Mouse (Mus musculus) intestine, embryonic 16.5 days (tissue): ENCODE results near the gene Pdzrn4. TPM values are rescaled to one million over a fixed set of nuclear protein-coding genes. Genes with fewer than 3 reads are reported as not detected.

Experiments
- ATAC-seq: fragments of 200-750 bp; cut with Nextera tagmentation; 2 replicates; pipeline ENCODE4 v1.8.0; 2017; ENCODE audit warnings: moderate TSS enrichment, moderate library complexity
- H3K27ac ChIP-seq: fragments of 300-500 bp; sonication (generic); 2 replicates; pipeline ENCODE4 v1.5.1; 2014; ENCODE audit warnings: mild to moderate bottlenecking, low read length
- H3K27me3 ChIP-seq: fragments of 300-500 bp; sonication (generic); replicated peaks from 2 replicates; pipeline ENCODE4 v1.6.1; 2014; ENCODE audit warnings: low read length, control low read depth, mixed read lengths; ENCODE audit not compliant: control insufficient read depth, insufficient read depth
- H3K36me3 ChIP-seq: fragments of 300-500 bp; sonication (generic); 2 replicates; pipeline ENCODE4 v1.6.1; 2014; ENCODE audit warnings: low read length, control low read depth; ENCODE audit not compliant: control insufficient read depth, insufficient read depth
- H3K4me1 ChIP-seq: fragments of 300-500 bp; sonication (generic); 2 replicates; pipeline ENCODE4 v1.6.1; 2014; ENCODE audit warnings: low read length, control low read depth, mixed read lengths; ENCODE audit not compliant: control insufficient read depth, insufficient read depth
- H3K4me2 ChIP-seq: fragments of 300-500 bp; sonication (generic); 2 replicates; pipeline ENCODE4 v1.6.1; 2014; ENCODE audit warnings: low read depth, low read length, control low read depth
- H3K4me3 ChIP-seq: fragments of 300-500 bp; sonication (generic); 2 replicates; pipeline ENCODE4 v1.5.1; 2014; ENCODE audit warnings: mild to moderate bottlenecking, low read length
- H3K9ac ChIP-seq: fragments of 300-500 bp; sonication (generic); 2 replicates; pipeline ENCODE4 v1.6.1; 2014; ENCODE audit warnings: low read depth, low read length
- H3K9me3 ChIP-seq: fragments of 300-500 bp; sonication (generic); 2 replicates; pipeline ENCODE4 v1.6.1; 2016; ENCODE audit warnings: low read length, control low read depth; ENCODE audit not compliant: control insufficient read depth
- WGBS: fragments of 180-500 bp; shearing (Covaris S2); extraction: QIAGEN DNeasy Blood & Tissue Kit; methylation state at CpG from one replicate; pipeline ENCODE4 v1.1.7; 2014; 5-methylcytosine and 5-hydroxymethylcytosine counted together
- polyA plus RNA-seq: library from polyadenylated mRNA; unstranded; fragments of >200 nt; fragmentation: Nextera tagmentation; extraction: Ambion mirVana; gene quantifications from 2 replicates; pipeline ENCODE4 v1.2.1, GENCODE M21; 2015

Gene Pdzrn4
- polyA plus RNA-seq, 1 experiment from 2014 or later = 1.8 TPM

GRCm38 (mm10) chr15:92452620-92453019, 55.9 kb downstream of the Pdzrn4 start:
- H3K27ac ChIP-seq = no peak overlapping the region
- H3K4me3 ChIP-seq = no peak overlapping the region
- H3K9ac ChIP-seq = no peak overlapping the region
- H3K4me1 ChIP-seq = no peaks in the 10 kb centered on the region
- WGBS = 40% methylated on average over 7 of the region's 7 CpGs
- H3K36me3 ChIP-seq = no peaks in the 10 kb centered on the region
- no peaks in the 10 kb centered on the region for H3K27me3 ChIP-seq
- ATAC-seq = no peak
- H3K9me3 ChIP-seq = no peaks in the 10 kb centered on the region
- H3K4me2 ChIP-seq = no peak overlapping the region

- Histone ChIP-seq H3K27ac (no peak overlapping the region), H3K36me3 (no peaks in the 10 kb centered on the region), H3K9ac (no peak overlapping the region), H3K4me1 (no peaks in the 10 kb centered on the region), H3K27me3 (no peaks in the 10 kb centered on the region), H3K9me3 (no peaks in the 10 kb centered on the region), H3K4me2 (no peak overlapping the region), H3K4me3 (no peak overlapping the region)
- 68% methylated on average over 6 of the region's 6 CpGs for WGBS
- no peak for ATAC-seq
Measured at GRCm38 (mm10) chr15:92482198-92482597, 85.5 kb downstream of the Pdzrn4 start.

- no peak overlapping the region for H3K9ac ChIP-seq
- ATAC-seq = no peak
- no peaks in the 10 kb centered on the region for H3K27me3 ChIP-seq
- WGBS = 81% methylated on average over 3 of the region's 3 CpGs
- H3K4me1 ChIP-seq = no peaks in the 10 kb centered on the region; the same call in 1 of the 2 replicates
- H3K4me3 ChIP-seq = no peak overlapping the region
- no peak overlapping the region for H3K27ac ChIP-seq
- no peaks in the 10 kb centered on the region for H3K36me3 ChIP-seq
- no peaks in the 10 kb centered on the region for H3K9me3 ChIP-seq
- no peak overlapping the region for H3K4me2 ChIP-seq
Measured at GRCm38 (mm10) chr15:92491376-92491775, 94.7 kb downstream of the Pdzrn4 start.

- H3K4me2 ChIP-seq = no peak overlapping the region
- 83% methylated on average over 12 of the region's 12 CpGs for WGBS
- no peak for ATAC-seq
- no peak overlapping the region for H3K4me3 ChIP-seq
- no peaks in the 10 kb centered on the region for H3K9me3 ChIP-seq
- H3K27ac ChIP-seq = no peak overlapping the region
- H3K36me3 ChIP-seq = no peaks in the 10 kb centered on the region
- H3K27me3 ChIP-seq = no peaks in the 10 kb centered on the region
- no peaks in the 10 kb centered on the region for H3K4me1 ChIP-seq
- no peak overlapping the region for H3K9ac ChIP-seq
Measured at GRCm38 (mm10) chr15:92495465-92496174, 98.9 kb downstream of the Pdzrn4 start.

GRCm38 (mm10) chr15:92500276-92500838, 103.7 kb downstream of the Pdzrn4 start:
- no peaks in the 10 kb centered on the region for H3K27me3 ChIP-seq
- no peaks in the 10 kb centered on the region for H3K36me3 ChIP-seq
- no peak overlapping the region for H3K27ac ChIP-seq
- H3K9ac ChIP-seq = no peak overlapping the region
- ATAC-seq = no peak
- H3K4me2 ChIP-seq = no peak overlapping the region
- H3K4me1 ChIP-seq = no peaks in the 10 kb centered on the region
- WGBS = 57% methylated on average over 9 of the region's 9 CpGs
- no peak overlapping the region for H3K4me3 ChIP-seq
- H3K9me3 ChIP-seq = no peaks in the 10 kb centered on the region

- Histone ChIP-seq H3K9me3 (no peaks in the 10 kb centered on the region), H3K36me3 (no peaks in the 10 kb centered on the region), H3K27ac (no peak overlapping the region), H3K9ac (no peak overlapping the region), H3K4me2 (no peak overlapping the region), H3K4me3 (no peak overlapping the region), H3K27me3 (no peaks in the 10 kb centered on the region), H3K4me1 (no peaks in the 10 kb centered on the region)
- no peak for ATAC-seq
- 84% methylated on average over 1 of the region's 1 CpGs for WGBS
Measured at GRCm38 (mm10) chr15:92502797-92503196, 106.1 kb downstream of the Pdzrn4 start.

- Histone ChIP-seq H3K4me3 (no peak overlapping the region), H3K4me2 (no peak overlapping the region), H3K36me3 (no peaks in the 10 kb centered on the region), H3K4me1 (no peaks in the 10 kb centered on the region), H3K27me3 (no peaks in the 10 kb centered on the region), H3K9ac (no peak overlapping the region), H3K27ac (no peak overlapping the region), H3K9me3 (no peaks in the 10 kb centered on the region)
- no peak for ATAC-seq
- WGBS = 85% methylated on average over 8 of the region's 8 CpGs
Measured at GRCm38 (mm10) chr15:92509372-92509771, 112.7 kb downstream of the Pdzrn4 start.

- H3K4me3 ChIP-seq = no peak overlapping the region
- no peak for ATAC-seq
- 76% methylated on average over 1 of the region's 1 CpGs for WGBS
Measured at GRCm38 (mm10) chr15:92515651-92516050, 119.0 kb downstream of the Pdzrn4 start.

GRCm38 (mm10) chr15:92520677-92521225, 124.1 kb downstream of the Pdzrn4 start:
- Histone ChIP-seq H3K36me3 (no peaks in the 10 kb centered on the region), H3K9ac (no peak overlapping the region), H3K4me2 (peak overlapping the region; percentile 3; the same call in 1 of the 2 replicates), H3K4me3 (no peak overlapping the region), H3K4me1 (peaks cover 8% of the 10 kb centered on the region; the same call in 1 of the 2 replicates), H3K9me3 (no peaks in the 10 kb centered on the region), H3K27me3 (no peaks in the 10 kb centered on the region), H3K27ac (no peak overlapping the region)
- no peak for ATAC-seq
- WGBS = 50% methylated on average over 19 of the region's 19 CpGs

More at GRCm38 (mm10) chr15:92515651-92516050, 119.0 kb downstream of the Pdzrn4 start:
- Histone ChIP-seq H3K4me1 (0 out of 2 replicates have a peak, but pooled peaks cover under 1% of the 10 kb centered on the region), H3K27ac (no peak overlapping the region), H3K9ac (no peak overlapping the region), H3K27me3 (no peaks in the 10 kb centered on the region), H3K36me3 (no peaks in the 10 kb centered on the region), H3K9me3 (no peaks in the 10 kb centered on the region), H3K4me2 (no peak overlapping the region)
